Mouse (Mus musculus) heart, embryonic 16.5 days (tissue): ENCODE measurements at regions not wholly inside any gene's neighbourhood (a gene's known extent, or its start where the extent isn't known, plus 50 kb on each side); places are given as distances from the start of the nearest gene placed in this dataset.
"Not testable (repeated sequence)": the region's sequence is repeated elsewhere in the genome, so short reads cannot be mapped to it uniquely, and the experiment has no call there.

Experiments used
- ATAC-seq: fragments of 200-750 bp; cut with Nextera tagmentation; replicated peaks from 2 replicates; pipeline ENCODE4 v1.8.0; 2017; ENCODE audit warnings: moderate number of reproducible peaks; ENCODE audit not compliant: insufficient read depth, low FRiP score; ENCODE audit errors: extremely low read depth
- H3K27ac ChIP-seq: fragments of 300-500 bp; sonication (generic); 2 replicates; pipeline ENCODE4 v1.5.1; 2014; ENCODE audit warnings: mild to moderate bottlenecking, low read length, control low read depth, moderate library complexity
- H3K27me3 ChIP-seq: fragments of 300-500 bp; sonication (generic); 2 replicates; pipeline ENCODE4 v1.6.1; 2014; ENCODE audit warnings: low read length, mixed read lengths; ENCODE audit not compliant: control insufficient read depth, insufficient read depth
- H3K36me3 ChIP-seq: fragments of 300-500 bp; sonication (generic); 2 replicates; pipeline ENCODE4 v1.6.1; 2014; ENCODE audit not compliant: control insufficient read depth, insufficient read depth
- H3K4me1 ChIP-seq: fragments of 300-500 bp; sonication (generic); 2 replicates; pipeline ENCODE4 v1.6.1; 2014; ENCODE audit warnings: low read length, mixed read lengths; ENCODE audit not compliant: control insufficient read depth, insufficient read depth
- H3K4me2 ChIP-seq: fragments of 300-500 bp; sonication (generic); 2 replicates; pipeline ENCODE4 v1.6.1; 2014; ENCODE audit warnings: low read depth, mild to moderate bottlenecking, control low read depth, low read length
- H3K4me3 ChIP-seq: fragments of 300-500 bp; sonication (generic); 2 replicates; pipeline ENCODE4 v1.5.1; 2014; ENCODE audit warnings: mild to moderate bottlenecking, control low read depth, low read length
- H3K9ac ChIP-seq: fragments of 300-500 bp; sonication (generic); 2 replicates; pipeline ENCODE4 v1.6.1; 2014; ENCODE audit warnings: low read length, control low read depth
- H3K9me3 ChIP-seq: fragments of 300-500 bp; sonication (generic); replicated peaks from 2 replicates; pipeline ENCODE4 v1.6.1; 2016; ENCODE audit warnings: low read length; ENCODE audit not compliant: control insufficient read depth
- WGBS: fragments of 180-500 bp; shearing (Covaris S2); extraction: QIAGEN DNeasy Blood & Tissue Kit; methylation state at CpG from one replicate; pipeline ENCODE4 v1.1.7; 2014; 5-methylcytosine and 5-hydroxymethylcytosine counted together

GRCm38 (mm10) chr17:4546579-4546978 lies 447.6 kb upstream of the Arid1b start:
- Histone ChIP-seq H3K27ac (no peak overlapping the region), H3K27me3 (no peaks in the 10 kb centered on the region), H3K4me3 (no peak overlapping the region), H3K9ac (no peak overlapping the region), H3K9me3 (no peaks in the 10 kb centered on the region), H3K4me1 (no peaks in the 10 kb centered on the region), H3K4me2 (no peak overlapping the region), H3K36me3 (no peaks in the 10 kb centered on the region)
- WGBS = 61% methylated on average over 2 of the region's 2 CpGs
- no peak for ATAC-seq

DNA sequence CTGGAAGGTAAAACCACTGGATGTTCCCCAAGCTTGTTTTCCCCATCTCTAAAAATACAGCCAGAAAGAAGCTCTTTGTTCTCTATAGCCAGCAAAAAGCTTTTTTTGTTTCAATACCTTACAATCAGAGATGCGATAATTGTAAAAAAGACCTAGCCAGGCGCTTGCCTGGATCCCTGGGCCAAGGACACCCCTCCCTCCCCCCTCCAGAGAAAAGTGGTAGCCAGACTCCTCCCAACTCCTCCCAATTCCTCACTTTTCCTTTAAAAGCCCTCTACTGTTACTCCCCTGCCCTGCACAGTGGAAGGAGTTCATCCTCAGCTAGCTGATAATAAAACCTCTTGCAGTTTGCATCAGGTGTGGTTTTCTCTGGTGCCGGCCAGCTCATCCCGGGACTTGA lies 441.1 kb upstream of the Arid1b start:
- H3K9ac ChIP-seq, ATAC-seq, H3K4me2 ChIP-seq, H3K4me3 ChIP-seq, H3K4me1 ChIP-seq, H3K27me3 ChIP-seq, H3K36me3 ChIP-seq, H3K9me3 ChIP-seq, H3K27ac ChIP-seq: not testable (repeated sequence)
- 79% methylated on average over 4 of the region's 4 CpGs for WGBS

- ATAC-seq = no peak
- 63% methylated on average over 3 of the region's 3 CpGs for WGBS
Observed at GRCm38 (mm10) chr17:4563641-4564040, 430.5 kb upstream of the Arid1b start.

GRCm38 (mm10) chr17:4576883-4577282 lies 417.2 kb upstream of the Arid1b start:
- Histone ChIP-seq H3K4me1 (no peaks in the 10 kb centered on the region), H3K9ac (no peak overlapping the region), H3K9me3 (no peaks in the 10 kb centered on the region), H3K27me3 (no peaks in the 10 kb centered on the region), H3K27ac (no peak overlapping the region), H3K4me2 (no peak overlapping the region), H3K36me3 (no peaks in the 10 kb centered on the region), H3K4me3 (no peak overlapping the region)
- ATAC-seq = no peak
- 44% methylated on average over 5 of the region's 5 CpGs for WGBS

More at GRCm38 (mm10) chr17:4563641-4564040, 430.5 kb upstream of the Arid1b start:
- Histone ChIP-seq H3K4me3 (no peak overlapping the region), H3K36me3 (no peaks in the 10 kb centered on the region), H3K9ac (no peak overlapping the region), H3K27ac (no peak overlapping the region), H3K9me3 (no peaks in the 10 kb centered on the region), H3K4me1 (no peaks in the 10 kb centered on the region), H3K4me2 (no peak overlapping the region), H3K27me3 (no peaks in the 10 kb centered on the region)

GRCm38 (mm10) chr17:4581851-4582250 lies 412.3 kb upstream of the Arid1b start:
- no peak for ATAC-seq
- no peak overlapping the region for H3K9ac ChIP-seq
- WGBS = 82% methylated on average over 11 of the region's 11 CpGs

DNA sequence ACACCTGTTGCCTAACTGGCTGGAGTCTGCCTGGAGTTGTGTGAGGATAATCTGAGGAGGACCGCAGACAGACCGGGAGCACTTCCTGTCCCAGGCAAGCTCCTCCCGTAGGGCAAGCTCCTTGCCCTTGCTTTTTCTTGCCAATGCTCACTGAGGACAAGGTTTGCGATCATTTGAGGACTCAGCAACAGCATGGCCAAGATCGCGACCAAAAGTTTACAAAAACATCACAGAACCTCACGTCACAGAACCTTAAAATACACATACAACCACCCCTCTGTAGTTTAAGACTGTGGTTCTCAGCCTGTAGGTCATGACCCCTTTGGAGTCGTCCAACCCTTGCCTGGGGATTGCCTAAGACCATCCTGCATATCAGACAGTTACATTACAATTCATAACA lies 383.7 kb upstream of the Arid1b start:
- Histone ChIP-seq H3K36me3 (no peaks in the 10 kb centered on the region), H3K27me3 (no peaks in the 10 kb centered on the region), H3K4me3 (no peak overlapping the region), H3K9me3 (no peaks in the 10 kb centered on the region), H3K27ac (no peak overlapping the region), H3K9ac (no peak overlapping the region), H3K4me1 (no peaks in the 10 kb centered on the region), H3K4me2 (no peak overlapping the region)
- no peak for ATAC-seq
- WGBS = 71% methylated on average over 8 of the region's 8 CpGs

More at GRCm38 (mm10) chr17:4581851-4582250, 412.3 kb upstream of the Arid1b start:
- H3K4me2 ChIP-seq = no peak overlapping the region
- H3K9me3 ChIP-seq = no peaks in the 10 kb centered on the region
- no peaks in the 10 kb centered on the region for H3K27me3 ChIP-seq
- H3K27ac ChIP-seq = no peak overlapping the region
- no peak overlapping the region for H3K4me3 ChIP-seq
- no peaks in the 10 kb centered on the region for H3K4me1 ChIP-seq
- no peaks in the 10 kb centered on the region for H3K36me3 ChIP-seq

DNA sequence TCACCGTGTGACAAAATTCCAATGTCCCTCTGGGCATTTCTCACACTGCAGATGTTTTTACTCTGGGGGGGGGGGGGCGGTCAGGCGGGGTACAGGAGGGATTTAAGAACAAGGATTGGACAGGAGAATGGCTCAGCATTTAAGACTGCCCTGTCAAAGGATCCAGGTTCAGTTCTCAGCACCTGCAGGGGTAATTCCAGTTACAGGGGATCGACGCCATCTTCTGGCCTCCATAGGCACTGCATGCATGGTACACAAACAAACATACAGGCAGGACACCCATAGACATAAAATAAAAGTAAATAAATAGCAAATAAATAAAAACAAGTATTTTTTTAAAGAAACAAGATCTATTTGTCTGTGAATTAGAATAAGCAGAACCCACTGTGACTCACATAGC lies 383.1 kb upstream of the Arid1b start:
- Histone ChIP-seq H3K4me3 (no peak overlapping the region), H3K4me1 (no peaks in the 10 kb centered on the region), H3K36me3 (no peaks in the 10 kb centered on the region), H3K27me3 (no peaks in the 10 kb centered on the region), H3K4me2 (no peak overlapping the region), H3K27ac (no peak overlapping the region), H3K9ac (no peak overlapping the region), H3K9me3 (no peaks in the 10 kb centered on the region)
- ATAC-seq = no peak
- 81% methylated on average over 5 of the region's 5 CpGs for WGBS

- WGBS = 64% methylated on average over 2 of the region's 2 CpGs
Observed at GRCm38 (mm10) chr17:4611711-4612110, 382.4 kb upstream of the Arid1b start.

DNA sequence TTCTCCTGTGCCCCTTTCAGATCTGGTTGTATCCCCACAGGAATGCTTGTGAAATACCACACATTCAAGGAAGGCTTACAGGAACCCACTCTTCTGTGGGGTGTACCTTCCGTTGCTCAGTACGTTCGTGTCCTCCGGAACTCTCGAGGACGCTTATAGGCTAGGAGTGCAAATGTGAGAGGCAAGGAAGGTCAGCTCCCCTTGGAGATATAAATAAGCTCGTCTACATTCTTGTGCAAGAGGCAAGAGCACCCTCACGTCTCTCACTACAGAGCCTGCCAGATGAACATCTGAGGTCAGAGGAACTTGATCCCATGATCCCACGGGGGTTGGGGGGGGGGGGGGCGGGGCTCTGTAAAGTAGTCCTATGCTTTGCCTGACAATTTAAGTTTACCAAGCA lies 382.0 kb upstream of the Arid1b start:
- Histone ChIP-seq H3K4me3 (no peak overlapping the region), H3K36me3 (no peaks in the 10 kb centered on the region), H3K4me1 (no peaks in the 10 kb centered on the region), H3K4me2 (peak overlapping the region; percentile 25; the same call in 1 of the 2 replicates), H3K9ac (no peak overlapping the region), H3K27me3 (no peaks in the 10 kb centered on the region), H3K9me3 (no peaks in the 10 kb centered on the region), H3K27ac (no peak overlapping the region; the same call in 1 of the 2 replicates)
- 0 out of 2 replicates have a peak, but pooled peaks have one; percentile 23 for ATAC-seq
- 29% methylated on average over 10 of the region's 10 CpGs for WGBS

More at GRCm38 (mm10) chr17:4611711-4612110, 382.4 kb upstream of the Arid1b start:
- H3K27me3 ChIP-seq = no peaks in the 10 kb centered on the region
- H3K4me3 ChIP-seq = no peak overlapping the region
- no peak overlapping the region for H3K4me2 ChIP-seq
- ATAC-seq = no peak
- no peaks in the 10 kb centered on the region for H3K9me3 ChIP-seq
- H3K27ac ChIP-seq = no peak overlapping the region; the same call in 1 of the 2 replicates
- no peak overlapping the region for H3K9ac ChIP-seq
- no peaks in the 10 kb centered on the region for H3K36me3 ChIP-seq
- H3K4me1 ChIP-seq = no peaks in the 10 kb centered on the region
